Mouse (Mus musculus) kidney, adult 2 months (tissue): ENCODE results near the gene Chrm5. TPM values are rescaled to one million over a fixed set of nuclear protein-coding genes. Genes with fewer than 3 reads are reported as not detected.
A peak's percentile ranks its signal among the peaks of the same experiment; 100 is the strongest.

Experiments
- DNase-seq: peaks from one replicate; pipeline ENCODE4 v3.0.0; 2021
- H3K27ac ChIP-seq: fragments of 200-500 bp; 2 replicates; pipeline ENCODE4 v1.5.1; 2012; ENCODE audit warnings: low read depth, low read length, control low read depth, inconsistent platforms; ENCODE audit not compliant: insufficient read depth
- H3K27me3 ChIP-seq: fragments of 200-500 bp; replicated peaks from 2 replicates; pipeline ENCODE4 v1.6.1; 2012; ENCODE audit warnings: mild to moderate bottlenecking, moderate library complexity, low read length, inconsistent platforms; ENCODE audit not compliant: control insufficient read depth, insufficient read depth
- H3K36me3 ChIP-seq: fragments of 200-500 bp; 2 replicates; pipeline ENCODE4 v1.6.1; 2012; ENCODE audit warnings: mild to moderate bottlenecking, moderate library complexity, low read length, inconsistent platforms; ENCODE audit not compliant: control insufficient read depth, insufficient read depth
- H3K4me1 ChIP-seq: fragments of 200-500 bp; 2 replicates; pipeline ENCODE4 v1.6.1; 2011; ENCODE audit warnings: low read length; ENCODE audit not compliant: control insufficient read depth, insufficient read depth
- H3K4me3 ChIP-seq: fragments of 200-500 bp; 2 replicates; pipeline ENCODE4 v1.5.1; 2011; ENCODE audit warnings: mild to moderate bottlenecking, low read depth, low read length, control low read depth; ENCODE audit not compliant: insufficient read depth
- CTCF ChIP-seq: fragments of 200-500 bp; conservative IDR thresholded peaks from 2 replicates; pipeline ENCODE4 v1.5.1; 2011; ENCODE audit warnings: low read depth, mild to moderate bottlenecking, control low read depth, low read length, moderate library complexity, mixed read lengths; ENCODE audit not compliant: insufficient read depth, insufficient read length
- POLR2A ChIP-seq: fragments of 200-500 bp; IDR thresholded peaks from one replicate; pipeline ENCODE4 v1.6.1; 2011; ENCODE audit warnings: low read depth, low read length, control low read depth
- WGBS: fragments of 180-500 bp; shearing (Covaris S2); methylation state at CpG from one replicate; pipeline ENCODE4 v1.1.7; 2018; 5-methylcytosine and 5-hydroxymethylcytosine counted together
- polyA plus RNA-seq: library from polyadenylated mRNA; depleted of rRNA; stranded (reverse); fragments of >200 nt; gene quantifications from 2 replicates; pipeline ENCODE4 v1.2.3, GENCODE M21; 2012

Chrm5 gene
- polyA plus RNA-seq, 1 experiment, result not detected

- Histone ChIP-seq H3K27me3 (no peaks in the 10 kb centered on the region), H3K4me1 (no peaks in the 10 kb centered on the region), H3K4me3 (no peak overlapping the region), H3K36me3 (no peaks in the 10 kb centered on the region), H3K27ac (no peak overlapping the region)
- WGBS, result 64% methylated on average over 5 of the region's 5 CpGs
- no peak for TF ChIP-seq POLR2A
- TF ChIP-seq CTCF, result no peak
- no peak for DNase-seq
These were observed 2.2 kb upstream of the Chrm5 start for GRCm38 (mm10) chr2:112482533-112483333.

- 0% methylated on average over 2 of the region's 2 CpGs for WGBS
- no peak for TF ChIP-seq POLR2A
- no peak; the same call in 1 of the 2 replicates for TF ChIP-seq CTCF
- DNase-seq, result peak; percentile 31
- no peak overlapping the region for H3K4me3 ChIP-seq
- no peaks in the 10 kb centered on the region for H3K27me3 ChIP-seq
- H3K4me1 ChIP-seq, result no peaks in the 10 kb centered on the region
- no peaks in the 10 kb centered on the region for H3K36me3 ChIP-seq
- no peak overlapping the region for H3K27ac ChIP-seq
These were observed 995 bp upstream of the Chrm5 start for GRCm38 (mm10) chr2:112481564-112481963.

GRCm38 (mm10) chr2:112476554-112476953 is 4.0 kb downstream of the Chrm5 start:
- no peak overlapping the region for H3K4me3 ChIP-seq
- no peaks in the 10 kb centered on the region for H3K27me3 ChIP-seq
- TF ChIP-seq CTCF (no peak), POLR2A (no peak)
- no peak overlapping the region for H3K27ac ChIP-seq
- DNase-seq, result no peak
- H3K36me3 ChIP-seq, result no peaks in the 10 kb centered on the region
- no peaks in the 10 kb centered on the region for H3K4me1 ChIP-seq
- WGBS, result 71% methylated on average over 6 of the region's 6 CpGs

GRCm38 (mm10) chr2:112474997-112475724 is 5.4 kb downstream of the Chrm5 start:
- Histone ChIP-seq H3K4me3 (no peak overlapping the region), H3K27ac (no peak overlapping the region), H3K36me3 (no peaks in the 10 kb centered on the region), H3K27me3 (no peaks in the 10 kb centered on the region), H3K4me1 (no peaks in the 10 kb centered on the region)
- TF ChIP-seq CTCF, result no peak
- TF ChIP-seq POLR2A, result no peak
- DNase-seq, result no peak
- WGBS, result 74% methylated on average over 5 of the region's 5 CpGs

GRCm38 (mm10) chr2:112472076-112472475 is 8.5 kb downstream of the Chrm5 start:
- Histone ChIP-seq H3K4me3 (no peak overlapping the region), H3K36me3 (peaks cover 5% of the 10 kb centered on the region), H3K27me3 (no peaks in the 10 kb centered on the region), H3K4me1 (no peaks in the 10 kb centered on the region), H3K27ac (no peak overlapping the region)
- no peak for DNase-seq
- 86% methylated on average over 2 of the region's 2 CpGs for WGBS
- TF ChIP-seq CTCF (no peak), POLR2A (no peak)

- no peak for DNase-seq
- Histone ChIP-seq H3K4me1 (no peaks in the 10 kb centered on the region), H3K36me3 (peaks cover 7% of the 10 kb centered on the region), H3K27me3 (no peaks in the 10 kb centered on the region), H3K27ac (no peak overlapping the region), H3K4me3 (no peak overlapping the region)
- no peak for TF ChIP-seq POLR2A
- no peak for TF ChIP-seq CTCF
- WGBS, result 86% methylated on average over 5 of the region's 5 CpGs
These were observed 9.6 kb downstream of the Chrm5 start for GRCm38 (mm10) chr2:112470961-112471381.

- TF ChIP-seq CTCF (no peak), POLR2A (no peak)
- Histone ChIP-seq H3K27me3 (no peaks in the 10 kb centered on the region), H3K27ac (no peak overlapping the region), H3K36me3 (peaks cover 7% of the 10 kb centered on the region), H3K4me1 (no peaks in the 10 kb centered on the region), H3K4me3 (no peak overlapping the region)
- no peak for DNase-seq
These were observed 11.0 kb downstream of the Chrm5 start for GRCm38 (mm10) chr2:112469542-112469941.
